Mouse (Mus musculus): Measurements from ENCODE around the gene Kcnc3. TPM values are rescaled to one million over a fixed set of nuclear protein-coding genes. Genes with fewer than 3 reads are reported as not detected.

Gene Kcnc3
- polyA plus RNA-seq, 1 experiment from 2014 or later, result not detected

- H3K27ac ChIP-seq (replicated peaks in 1 of 2; ENCODE audit: control insufficient read depth in 1 of 2, insufficient read depth in 1 of 2, low read depth in 2 of 2, low read length in 2 of 2), result no peak overlapping the region
Observed at GRCm38 (mm10) chr7:44571811-44572210, 18.7 kb upstream of the Kcnc3 start.

GRCm38 (mm10) chr7:44572213-44572701 lies 18.2 kb upstream of the Kcnc3 start, which contains the start of gene Napsa:
Napsa (plus strand) TSS chr7:44572380.
- no peaks in the 10 kb centered on the region for H3K4me1 ChIP-seq (ENCODE audit: control insufficient read depth in 2 of 2, insufficient read depth in 2 of 2, low read length in 2 of 2)
- H3K4me3 ChIP-seq (ENCODE audit: control insufficient read depth in 1 of 2, insufficient read depth in 1 of 2, low read depth in 1 of 2, low read length in 2 of 2), result no peak within 1 kb of the TSS
- 0 out of 2 replicates have a peak, but pooled peaks cover 2% of the 10 kb centered on the region for H3K27me3 ChIP-seq (ENCODE audit: control insufficient read depth, insufficient read depth, low read length)
- ATAC-seq (ENCODE audit: insufficient number of reproducible peaks, insufficient read depth, low FRiP score, low read depth), result no peak
- no peak within 1 kb of the TSS for H3K4me2 ChIP-seq (ENCODE audit: low read length)
- no peak within 1 kb of the TSS for H3K27ac ChIP-seq (replicated peaks in 1 of 2; ENCODE audit: control insufficient read depth in 1 of 2, insufficient read depth in 1 of 2, low read depth in 2 of 2, low read length in 2 of 2)
- H3K9me3 ChIP-seq (ENCODE audit: control insufficient read depth, low read length), result no peaks in the 10 kb centered on the region
- no peak within 1 kb of the TSS for H3K9ac ChIP-seq (ENCODE audit: low read length)
- H3K36me3 ChIP-seq (ENCODE audit: control insufficient read depth, insufficient read depth, low read length), result no peaks in the 10 kb centered on the region
- 37% methylated on average over 7 of the region's 7 CpGs for WGBS

More at GRCm38 (mm10) chr7:44571811-44572210, 18.7 kb upstream of the Kcnc3 start:
- 0 out of 2 replicates have a peak, but pooled peaks cover 2% of the 10 kb centered on the region for H3K27me3 ChIP-seq (ENCODE audit: control insufficient read depth, insufficient read depth, low read length)
- H3K9me3 ChIP-seq (ENCODE audit: control insufficient read depth, low read length), result no peaks in the 10 kb centered on the region
- H3K9ac ChIP-seq (ENCODE audit: low read length), result no peak overlapping the region
- WGBS, result 80% methylated on average over 4 of the region's 4 CpGs
- no peak for ATAC-seq (ENCODE audit: insufficient number of reproducible peaks, insufficient read depth, low FRiP score, low read depth)
- no peak overlapping the region for H3K4me3 ChIP-seq (ENCODE audit: control insufficient read depth in 1 of 2, insufficient read depth in 1 of 2, low read depth in 1 of 2, low read length in 2 of 2)
- no peaks in the 10 kb centered on the region for H3K4me1 ChIP-seq (ENCODE audit: control insufficient read depth in 2 of 2, insufficient read depth in 2 of 2, low read length in 2 of 2)
- H3K4me2 ChIP-seq (ENCODE audit: low read length), result no peak overlapping the region
- H3K36me3 ChIP-seq (ENCODE audit: control insufficient read depth, insufficient read depth, low read length), result no peaks in the 10 kb centered on the region

GRCm38 (mm10) chr7:44572956-44573484 lies 17.4 kb upstream of the Kcnc3 start:
- Histone ChIP-seq H3K4me2 (ENCODE audit: low read length) (no peak overlapping the region), H3K4me3 (ENCODE audit: control insufficient read depth in 1 of 2, insufficient read depth in 1 of 2, low read depth in 1 of 2, low read length in 2 of 2) (no peak overlapping the region), H3K4me1 (ENCODE audit: control insufficient read depth in 2 of 2, insufficient read depth in 2 of 2, low read length in 2 of 2) (no peaks in the 10 kb centered on the region), H3K9ac (ENCODE audit: low read length) (no peak overlapping the region), H3K36me3 (ENCODE audit: control insufficient read depth, insufficient read depth, low read length) (no peaks in the 10 kb centered on the region), H3K27me3 (ENCODE audit: control insufficient read depth, insufficient read depth, low read length) (0 out of 2 replicates have a peak, but pooled peaks cover 2% of the 10 kb centered on the region), H3K9me3 (ENCODE audit: control insufficient read depth, low read length) (no peaks in the 10 kb centered on the region), H3K27ac (replicated peaks in 1 of 2; ENCODE audit: control insufficient read depth in 1 of 2, insufficient read depth in 1 of 2, low read depth in 2 of 2, low read length in 2 of 2) (no peak overlapping the region)
- 80% methylated on average over 5 of the region's 5 CpGs for WGBS
- ATAC-seq (ENCODE audit: insufficient number of reproducible peaks, insufficient read depth, low FRiP score, low read depth), result no peak

GRCm38 (mm10) chr7:44576333-44576844 lies 14.1 kb upstream of the Kcnc3 start:
- 48% methylated on average over 5 of the region's 5 CpGs for WGBS

GRCm38 (mm10) chr7:44581637-44582036 lies 8.8 kb upstream of the Kcnc3 start:
- H3K4me3 ChIP-seq (ENCODE audit: control insufficient read depth in 1 of 2, insufficient read depth in 1 of 2, low read depth in 1 of 2, low read length in 2 of 2), result no peak overlapping the region
- peaks cover 25% of the 10 kb centered on the region for H3K27me3 ChIP-seq (ENCODE audit: control insufficient read depth, insufficient read depth, low read length)
- no peak for ATAC-seq (ENCODE audit: insufficient number of reproducible peaks, insufficient read depth, low FRiP score, low read depth)
- no peaks in the 10 kb centered on the region for H3K36me3 ChIP-seq (ENCODE audit: control insufficient read depth, insufficient read depth, low read length)
- H3K4me1 ChIP-seq (ENCODE audit: control insufficient read depth in 2 of 2, insufficient read depth in 2 of 2, low read length in 2 of 2), result peaks cover 0 to 4% of the 10 kb centered on the region in 2 experiments; a peak in 1 of 4 replicates
- 52% methylated on average over 6 of the region's 6 CpGs for WGBS
- H3K4me2 ChIP-seq (ENCODE audit: low read length), result no peak overlapping the region
- H3K9ac ChIP-seq (ENCODE audit: low read length), result no peak overlapping the region
- H3K9me3 ChIP-seq (ENCODE audit: control insufficient read depth, low read length), result peaks cover 3% of the 10 kb centered on the region; the same call in 1 of the 2 replicates
- no peak overlapping the region for H3K27ac ChIP-seq (replicated peaks in 1 of 2; ENCODE audit: control insufficient read depth in 1 of 2, insufficient read depth in 1 of 2, low read depth in 2 of 2, low read length in 2 of 2)

More at GRCm38 (mm10) chr7:44576333-44576844, 14.1 kb upstream of the Kcnc3 start:
- Histone ChIP-seq H3K4me2 (ENCODE audit: low read length) (no peak overlapping the region), H3K9me3 (ENCODE audit: control insufficient read depth, low read length) (peaks cover 3% of the 10 kb centered on the region; the same call in 1 of the 2 replicates), H3K27me3 (ENCODE audit: control insufficient read depth, insufficient read depth, low read length) (0 out of 2 replicates have a peak, but pooled peaks cover 4% of the 10 kb centered on the region), H3K27ac (replicated peaks in 1 of 2; ENCODE audit: control insufficient read depth in 1 of 2, insufficient read depth in 1 of 2, low read depth in 2 of 2, low read length in 2 of 2) (no peak overlapping the region), H3K4me1 (ENCODE audit: control insufficient read depth in 2 of 2, insufficient read depth in 2 of 2, low read length in 2 of 2) (no peaks in the 10 kb centered on the region), H3K36me3 (ENCODE audit: control insufficient read depth, insufficient read depth, low read length) (no peaks in the 10 kb centered on the region), H3K4me3 (ENCODE audit: control insufficient read depth in 1 of 2, insufficient read depth in 1 of 2, low read depth in 1 of 2, low read length in 2 of 2) (no peak overlapping the region), H3K9ac (ENCODE audit: low read length) (no peak overlapping the region)
- ATAC-seq (ENCODE audit: insufficient number of reproducible peaks, insufficient read depth, low FRiP score, low read depth), result no peak

- ATAC-seq (ENCODE audit: insufficient number of reproducible peaks, insufficient read depth, low FRiP score, low read depth), result no peak
- Histone ChIP-seq H3K4me1 (ENCODE audit: control insufficient read depth in 2 of 2, insufficient read depth in 2 of 2, low read length in 2 of 2) (peaks cover 4% of the 10 kb centered on the region in 2 experiments; a peak in 1 of 4 replicates), H3K9ac (ENCODE audit: low read length) (no peak overlapping the region), H3K36me3 (ENCODE audit: control insufficient read depth, insufficient read depth, low read length) (no peaks in the 10 kb centered on the region), H3K4me3 (ENCODE audit: control insufficient read depth in 1 of 2, insufficient read depth in 1 of 2, low read depth in 1 of 2, low read length in 2 of 2) (no peak overlapping the region), H3K4me2 (ENCODE audit: low read length) (no peak overlapping the region), H3K27ac (replicated peaks in 1 of 2; ENCODE audit: control insufficient read depth in 1 of 2, insufficient read depth in 1 of 2, low read depth in 2 of 2, low read length in 2 of 2) (no peak overlapping the region), H3K27me3 (ENCODE audit: control insufficient read depth, insufficient read depth, low read length) (peaks cover 36% of the 10 kb centered on the region), H3K9me3 (ENCODE audit: control insufficient read depth, low read length) (peaks cover 3% of the 10 kb centered on the region; the same call in 1 of the 2 replicates)
- 53% methylated on average over 5 of the region's 5 CpGs for WGBS
Observed at GRCm38 (mm10) chr7:44582709-44583108, 7.8 kb upstream of the Kcnc3 start.

GRCm38 (mm10) chr7:44583146-44583545 lies 7.3 kb upstream of the Kcnc3 start:
- 68% methylated on average over 1 of the region's 1 CpGs for WGBS
- no peak for ATAC-seq (ENCODE audit: insufficient number of reproducible peaks, insufficient read depth, low FRiP score, low read depth)
- peaks cover 40% of the 10 kb centered on the region for H3K27me3 ChIP-seq (ENCODE audit: control insufficient read depth, insufficient read depth, low read length)

More at GRCm38 (mm10) chr7:44583146-44583545, 7.3 kb upstream of the Kcnc3 start:
- peaks cover 3% of the 10 kb centered on the region; the same call in 1 of the 2 replicates for H3K9me3 ChIP-seq (ENCODE audit: control insufficient read depth, low read length)
- no peak overlapping the region for H3K4me3 ChIP-seq (ENCODE audit: control insufficient read depth in 1 of 2, insufficient read depth in 1 of 2, low read depth in 1 of 2, low read length in 2 of 2)
- no peak overlapping the region for H3K9ac ChIP-seq (ENCODE audit: low read length)
- peaks cover 4% of the 10 kb centered on the region in 2 experiments; a peak in 1 of 4 replicates for H3K4me1 ChIP-seq (ENCODE audit: control insufficient read depth in 2 of 2, insufficient read depth in 2 of 2, low read length in 2 of 2)
- no peak overlapping the region for H3K27ac ChIP-seq (replicated peaks in 1 of 2; ENCODE audit: control insufficient read depth in 1 of 2, insufficient read depth in 1 of 2, low read depth in 2 of 2, low read length in 2 of 2)
- H3K4me2 ChIP-seq (ENCODE audit: low read length), result no peak overlapping the region
- no peaks in the 10 kb centered on the region for H3K36me3 ChIP-seq (ENCODE audit: control insufficient read depth, insufficient read depth, low read length)
